Mouse (Mus musculus) bone marrow macrophage, adult 2 months (primary cell): ENCODE measurements at regions not wholly inside any gene's neighbourhood (a gene's known extent, or its start where the extent isn't known, plus 50 kb on each side); places are given as distances from the start of the nearest gene placed in this dataset.

Experiments
- H3K27ac ChIP-seq: 2 replicates; pipeline ENCODE4 v1.5.1; 2012; ENCODE audit warnings: low read depth, low read length; ENCODE audit not compliant: insufficient read depth
- H3K4me1 ChIP-seq: 2 replicates; pipeline ENCODE4 v1.6.1; 2012; ENCODE audit warnings: low read length; ENCODE audit not compliant: control insufficient read depth, insufficient read depth
- H3K4me3 ChIP-seq: 2 replicates; pipeline ENCODE4 v1.5.1; 2012; ENCODE audit warnings: mild to moderate bottlenecking, low read length, moderate library complexity; ENCODE audit not compliant: insufficient read depth
- CTCF ChIP-seq: IDR thresholded peaks from 2 replicates; pipeline ENCODE4 v1.5.1; 2012; ENCODE audit warnings: low read depth, mild to moderate bottlenecking, low read length, moderate library complexity
- POLR2A ChIP-seq: IDR thresholded peaks from 2 replicates; pipeline ENCODE4 v1.6.1; 2012; ENCODE audit warnings: mild to moderate bottlenecking, low read depth, low read length, borderline replicate concordance

DNA sequence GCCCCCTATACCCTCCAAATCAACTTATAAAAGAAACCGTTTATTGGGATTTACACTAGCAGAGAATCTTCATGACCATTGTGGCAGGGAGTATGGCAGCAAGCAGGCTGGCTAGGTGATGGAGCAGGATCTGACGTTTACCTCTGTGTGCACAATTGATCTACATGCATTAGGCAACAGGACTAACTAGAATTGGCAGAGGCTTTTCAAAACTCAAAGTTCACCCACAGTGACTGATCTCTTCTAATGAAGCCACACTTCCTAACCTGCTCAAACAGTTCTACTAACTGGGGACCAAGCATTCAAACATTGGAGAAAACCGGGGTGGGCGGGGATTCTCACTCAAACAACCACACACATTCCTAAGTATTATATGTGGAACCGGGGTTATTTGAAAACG, 1382.9 kb upstream of the Tenm2 start:
- no peaks in the 10 kb centered on the region for H3K4me1 ChIP-seq
- no peak overlapping the region for H3K27ac ChIP-seq
- TF ChIP-seq CTCF (no peak), POLR2A (no peak)
- H3K4me3 ChIP-seq = no peak overlapping the region

DNA sequence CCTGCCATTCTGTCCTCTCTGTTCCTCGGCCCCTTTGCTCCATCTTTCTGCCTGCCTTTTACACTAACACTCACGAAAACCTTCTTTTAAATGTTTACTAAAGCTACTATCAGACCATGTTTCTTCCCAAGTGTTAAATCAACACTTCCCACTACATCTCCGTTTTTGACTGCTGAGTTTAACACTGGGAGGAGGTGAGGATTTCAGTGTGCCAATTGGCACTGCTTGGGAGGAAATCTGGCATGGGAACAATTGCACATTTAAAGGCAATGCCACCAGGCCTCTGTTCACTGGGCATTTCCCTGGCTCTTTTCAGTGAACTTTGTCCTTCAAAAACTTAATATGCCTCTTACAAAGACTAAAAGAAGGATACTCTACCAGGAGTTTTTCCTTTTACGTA, 1365.2 kb upstream of the Tenm2 start:
- Histone ChIP-seq H3K4me1 (no peaks in the 10 kb centered on the region), H3K27ac (no peak overlapping the region), H3K4me3 (no peak overlapping the region)
- TF ChIP-seq CTCF = no peak
- TF ChIP-seq POLR2A = no peak

DNA sequence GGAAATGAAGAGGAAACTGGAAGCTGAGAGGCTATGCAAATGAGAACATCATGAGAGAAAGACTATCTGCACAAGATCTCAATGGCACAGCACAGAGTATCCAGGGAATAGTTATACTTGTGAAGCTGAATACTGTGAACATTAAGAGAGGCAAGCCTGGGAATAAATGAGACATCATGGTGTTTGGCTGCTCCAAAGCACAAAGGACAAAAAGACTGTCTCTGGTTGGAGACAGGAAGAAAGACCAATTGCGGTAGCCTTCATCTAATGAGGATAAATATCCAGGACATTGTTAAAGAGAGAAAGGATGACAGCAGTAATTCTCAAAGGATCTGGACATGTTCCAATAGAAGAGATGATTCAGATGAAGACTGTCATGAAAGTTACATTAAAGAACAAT, 1332.8 kb upstream of the Tenm2 start:
- no peak overlapping the region for H3K4me3 ChIP-seq
- TF ChIP-seq CTCF = no peak
- no peak for TF ChIP-seq POLR2A
- H3K4me1 ChIP-seq = no peaks in the 10 kb centered on the region
- H3K27ac ChIP-seq = no peak overlapping the region

DNA sequence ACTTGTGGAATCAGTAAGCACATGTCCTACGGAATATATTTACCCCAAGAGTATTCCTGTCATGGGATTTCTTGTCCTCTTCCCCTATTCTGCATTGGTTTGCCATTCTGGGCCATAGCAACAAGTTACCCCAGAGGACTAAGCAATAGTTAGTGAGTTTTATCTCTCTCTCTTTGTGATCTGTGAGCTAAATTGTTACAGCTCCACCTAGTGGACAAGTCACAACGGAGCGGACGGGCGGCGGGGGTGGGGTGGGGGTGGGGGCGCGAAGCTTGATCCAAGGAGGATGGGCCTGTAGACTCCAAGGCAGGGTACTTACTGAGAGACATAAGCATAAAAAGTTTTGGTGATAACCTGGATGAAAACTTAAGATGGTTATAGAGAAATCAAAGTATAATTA, 1308.1 kb upstream of the Tenm2 start:
- H3K27ac ChIP-seq = no peak overlapping the region
- H3K4me3 ChIP-seq = no peak overlapping the region
- TF ChIP-seq CTCF = peak; percentile 27; the same call in 1 of the 2 replicates
- TF ChIP-seq POLR2A = no peak
- no peaks in the 10 kb centered on the region for H3K4me1 ChIP-seq

DNA sequence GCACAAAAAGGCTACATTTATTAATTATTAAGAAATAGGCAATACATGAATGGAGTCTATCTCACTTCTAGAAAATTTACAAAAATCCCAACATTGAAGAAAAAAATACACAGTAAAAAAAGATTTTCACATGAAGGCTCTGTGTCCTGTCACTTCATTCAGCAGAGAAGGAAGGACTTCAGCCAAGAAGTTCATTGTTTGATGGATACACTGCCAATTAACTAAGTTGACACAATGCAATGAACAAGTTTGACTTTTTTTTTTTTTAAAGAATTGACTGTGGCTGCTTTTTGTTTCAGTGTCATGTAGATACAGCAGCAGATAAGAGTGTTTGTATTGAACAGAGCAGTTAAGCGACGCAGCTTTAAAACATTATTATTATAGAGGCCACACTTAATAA, 1304.3 kb upstream of the Tenm2 start:
- H3K27ac ChIP-seq = no peak overlapping the region
- no peak overlapping the region for H3K4me3 ChIP-seq
- H3K4me1 ChIP-seq = no peaks in the 10 kb centered on the region
- TF ChIP-seq POLR2A (no peak), CTCF (no peak)

DNA sequence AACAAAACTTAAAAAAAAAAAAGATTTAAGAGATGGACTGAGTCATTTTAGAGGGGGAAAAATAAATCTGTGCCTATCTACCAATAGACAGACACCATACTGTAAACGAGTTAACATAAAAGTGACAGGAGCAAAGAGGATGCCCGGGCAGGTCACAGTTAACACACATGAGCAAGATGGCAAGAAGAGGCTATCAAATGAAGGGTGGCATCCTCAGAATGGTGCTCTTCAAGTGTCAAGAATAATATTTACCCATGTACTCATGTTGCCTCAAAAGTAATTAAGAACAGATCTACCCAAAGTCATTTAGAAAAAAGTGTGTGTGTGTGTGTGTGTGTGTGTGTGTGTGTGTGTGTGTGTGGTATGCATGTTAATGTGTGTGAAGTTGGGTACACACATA, 1296.5 kb upstream of the Tenm2 start:
- no peak overlapping the region for H3K27ac ChIP-seq
- H3K4me3 ChIP-seq = no peak overlapping the region
- TF ChIP-seq POLR2A = no peak
- no peak for TF ChIP-seq CTCF
- no peaks in the 10 kb centered on the region for H3K4me1 ChIP-seq

DNA sequence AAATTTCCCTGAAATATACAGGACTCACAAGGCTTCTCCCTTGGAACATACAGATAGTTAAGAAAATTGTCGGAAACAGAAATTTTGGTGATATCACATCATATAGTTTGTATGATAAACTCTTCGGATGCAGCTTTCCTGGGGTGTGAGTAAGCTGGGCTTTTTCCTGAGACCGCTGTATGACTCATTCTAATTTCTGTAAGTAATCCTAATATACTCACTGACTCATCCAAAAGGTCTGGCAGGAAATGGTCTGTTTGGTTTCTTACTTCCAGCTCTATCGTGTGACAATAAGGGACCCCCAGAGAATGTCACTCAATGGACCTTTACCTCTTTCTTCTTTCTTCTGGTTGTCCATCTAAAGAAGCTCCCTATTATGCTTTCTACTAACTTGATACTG, 1273.9 kb upstream of the Tenm2 start:
- TF ChIP-seq CTCF = no peak
- no peak for TF ChIP-seq POLR2A
- no peaks in the 10 kb centered on the region for H3K4me1 ChIP-seq
- H3K27ac ChIP-seq = no peak overlapping the region
- H3K4me3 ChIP-seq = no peak overlapping the region

DNA sequence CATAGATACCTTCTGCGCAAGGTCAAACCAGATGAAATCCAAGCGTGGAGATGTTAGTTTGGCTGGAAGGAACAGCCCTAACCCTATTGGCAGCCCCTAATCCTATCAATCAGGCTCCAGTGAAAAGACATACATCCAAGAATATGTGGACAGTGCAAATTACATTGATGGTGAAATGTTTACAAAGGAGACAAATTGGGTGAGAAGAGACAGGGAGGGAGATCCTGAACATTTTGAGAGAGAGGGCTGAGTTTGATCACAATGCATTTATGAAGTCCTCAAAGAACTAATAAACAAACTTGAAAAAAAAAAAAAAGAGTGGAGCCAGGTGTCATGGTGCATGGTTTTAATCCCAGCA, 1228.5 kb upstream of the Tenm2 start:
- H3K4me3 ChIP-seq = no peak overlapping the region
- TF ChIP-seq CTCF = no peak
- no peak for TF ChIP-seq POLR2A
- no peak overlapping the region for H3K27ac ChIP-seq

DNA sequence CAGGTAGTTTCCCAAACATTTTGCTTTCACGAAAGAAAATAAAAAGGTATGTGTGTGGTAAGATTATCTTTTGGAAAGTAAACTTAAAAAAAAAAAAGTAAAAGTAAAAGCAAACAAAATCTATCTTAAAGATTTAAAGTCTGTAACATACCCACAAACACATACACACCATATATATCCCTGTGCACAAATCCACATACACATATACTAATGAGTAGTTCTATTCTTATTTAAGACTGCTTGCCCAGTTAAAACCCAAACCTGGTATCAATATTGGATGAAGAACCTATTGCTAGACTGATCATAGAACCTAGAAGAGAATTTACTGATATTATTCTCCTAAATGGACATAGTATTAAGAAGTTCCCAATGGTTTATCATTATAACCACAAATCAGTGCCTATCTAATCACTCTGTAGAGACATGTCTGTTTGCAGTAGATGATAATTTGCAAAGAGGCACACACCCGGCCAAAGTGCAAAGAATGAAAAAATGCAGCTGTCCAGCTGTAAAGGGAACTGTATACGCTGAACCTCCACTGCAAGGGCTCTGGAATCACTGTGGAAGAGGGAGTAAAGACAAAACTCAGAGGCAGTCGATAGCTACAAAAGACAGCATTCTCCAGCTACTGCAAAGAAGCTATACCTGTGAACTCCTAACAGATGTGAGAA, 1227.9 kb upstream of the Tenm2 start:
- no peak overlapping the region for H3K27ac ChIP-seq
- TF ChIP-seq POLR2A = no peak
- no peak for TF ChIP-seq CTCF

More for the DNA sequence above, 1228.5 kb upstream of the Tenm2 start:
- no peaks in the 10 kb centered on the region for H3K4me1 ChIP-seq

DNA sequence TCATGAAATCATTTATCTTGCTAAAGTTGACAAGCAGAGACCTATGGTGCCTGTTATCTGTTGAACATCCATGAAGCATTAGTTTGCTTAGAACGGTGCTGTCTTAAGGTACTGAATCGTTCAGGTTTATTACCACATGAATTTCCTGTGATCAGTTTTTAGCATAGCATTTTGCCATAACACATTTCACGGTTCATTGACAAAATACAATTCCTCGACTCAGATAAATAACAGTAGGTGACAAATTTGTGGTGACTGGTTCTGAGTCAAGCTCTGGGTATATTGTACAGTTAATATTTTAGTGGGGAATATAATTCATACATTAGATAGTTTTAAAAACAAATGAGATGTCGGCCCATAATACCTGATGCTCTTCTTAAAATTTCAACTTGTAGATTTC, 1207.5 kb upstream of the Tenm2 start:
- Histone ChIP-seq H3K4me3 (no peak overlapping the region), H3K27ac (no peak overlapping the region), H3K4me1 (no peaks in the 10 kb centered on the region)
- no peak for TF ChIP-seq CTCF
- TF ChIP-seq POLR2A = no peak

More for the DNA sequence above, 1227.9 kb upstream of the Tenm2 start:
- Histone ChIP-seq H3K4me3 (no peak overlapping the region), H3K4me1 (no peaks in the 10 kb centered on the region)

DNA sequence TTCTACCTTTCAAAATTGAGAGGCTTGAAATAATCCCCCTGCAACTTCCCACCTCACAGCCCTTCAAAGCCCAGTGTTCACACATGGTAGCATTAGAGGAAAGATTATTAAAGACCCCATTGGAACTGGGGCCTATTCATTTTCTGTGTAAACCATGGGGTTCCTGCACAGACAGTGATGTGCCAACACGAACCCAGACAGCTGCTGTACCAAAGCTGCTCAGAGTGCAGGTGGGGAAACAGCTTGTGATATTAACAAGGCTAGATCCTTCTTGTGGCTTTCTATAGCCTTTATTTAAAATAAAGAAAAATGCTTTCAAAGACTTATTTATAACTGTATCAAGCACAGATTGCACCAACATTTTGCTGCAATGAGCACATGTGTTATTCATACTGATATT, 1174.5 kb upstream of the Tenm2 start:
- Histone ChIP-seq H3K4me1 (no peaks in the 10 kb centered on the region), H3K4me3 (no peak overlapping the region), H3K27ac (no peak overlapping the region)
- no peak for TF ChIP-seq POLR2A
- no peak for TF ChIP-seq CTCF
